Mouse (Mus musculus) T-cell, adult 2 months (primary cell): ENCODE results near the gene Samd8.

Experiments
- DNase-seq: peaks from one replicate; pipeline ENCODE4 v3.0.0; 2022; ENCODE audit warnings: low spot score

The Samd8 gene

GRCm38 (mm10) chr14:21746251-21746650 lies 4.1 kb upstream of the Samd8 start:
- no peak for DNase-seq

GRCm38 (mm10) chr14:21746846-21747245 lies 3.5 kb upstream of the Samd8 start:
- DNase-seq: no peak

- no peak for DNase-seq
Observed at GRCm38 (mm10) chr14:21747436-21748141, 2.7 kb upstream of the Samd8 start.

GRCm38 (mm10) chr14:21748142-21748870 lies 2.0 kb upstream of the Samd8 start:
- no peak for DNase-seq

GRCm38 (mm10) chr14:21750881-21751542 lies 681 bp downstream of the Samd8 start, which contains the start of gene Dusp13:
Dusp13 (minus strand) TSS chr14:21751181.
- peak; percentile 88 for DNase-seq

- DNase-seq: no peak
Observed at GRCm38 (mm10) chr14:21752411-21752810, 2.1 kb downstream of the Samd8 start.

GRCm38 (mm10) chr14:21753367-21753766 lies 3.0 kb downstream of the Samd8 start:
- DNase-seq: no peak

GRCm38 (mm10) chr14:21761560-21761959 lies 11.2 kb downstream of the Samd8 start:
- no peak for DNase-seq

- no peak for DNase-seq
Observed at GRCm38 (mm10) chr14:21763736-21764135, 13.4 kb downstream of the Samd8 start.

- no peak for DNase-seq
Observed at GRCm38 (mm10) chr14:21764646-21765045, 14.3 kb downstream of the Samd8 start.

- no peak for DNase-seq
Observed at GRCm38 (mm10) chr14:21765754-21766397, 15.5 kb downstream of the Samd8 start.

GRCm38 (mm10) chr14:21766398-21766958 lies 16.1 kb downstream of the Samd8 start:
- DNase-seq: no peak

GRCm38 (mm10) chr14:21772506-21773281 lies 22.4 kb downstream of the Samd8 start:
- no peak for DNase-seq

GRCm38 (mm10) chr14:21773946-21774345 lies 23.6 kb downstream of the Samd8 start:
- no peak for DNase-seq

- DNase-seq: no peak
Observed at GRCm38 (mm10) chr14:21776201-21776600, 25.9 kb downstream of the Samd8 start.

GRCm38 (mm10) chr14:21786500-21786899 lies 36.2 kb downstream of the Samd8 start:
- no peak for DNase-seq

- DNase-seq: no peak
Observed at GRCm38 (mm10) chr14:21787374-21787773, 37.0 kb downstream of the Samd8 start.

- no peak for DNase-seq
Observed at GRCm38 (mm10) chr14:21788121-21788520, 37.8 kb downstream of the Samd8 start.

GRCm38 (mm10) chr14:21790585-21791251 lies 40.4 kb downstream of the Samd8 start:
- DNase-seq: no peak

GRCm38 (mm10) chr14:21791722-21792121 lies 41.4 kb downstream of the Samd8 start:
- DNase-seq: no peak

- DNase-seq: no peak
Observed at GRCm38 (mm10) chr14:21792250-21792649, 41.9 kb downstream of the Samd8 start.
